Mouse (Mus musculus) liver, embryonic 14.5 days (tissue): ENCODE data around the gene Pheta1. TPM values are rescaled to one million over a fixed set of nuclear protein-coding genes. Genes with fewer than 3 reads are reported as not detected.

Experiments
- ATAC-seq: fragments of 200-750 bp; cut with Nextera tagmentation; 2 replicates; pipeline ENCODE4 v1.8.0; 2017; ENCODE audit warnings: moderate number of reproducible peaks, mild to moderate bottlenecking, moderate library complexity; ENCODE audit not compliant: insufficient read depth
- DNase-seq, 3 experiments: peaks; one replicate each; pipeline ENCODE4 v3.0.0-alpha.2; 2012 to 2013; ENCODE audit warnings: low read depth in 3 of 3, low spot score in 3 of 3
- H3K27ac ChIP-seq: fragments of 300-500 bp; sonication (generic); 2 replicates; pipeline ENCODE4 v1.5.1; 2014; ENCODE audit warnings: moderate library complexity, mild to moderate bottlenecking, control low read depth, inconsistent platforms
- H3K27me3 ChIP-seq: fragments of 300-500 bp; sonication (generic); 2 replicates; pipeline ENCODE4 v1.6.1; 2014; ENCODE audit warnings: mild to moderate bottlenecking, low read length, moderate library complexity; ENCODE audit not compliant: control insufficient read depth, insufficient read depth
- H3K36me3 ChIP-seq: fragments of 300-500 bp; sonication (generic); replicated peaks from 2 replicates; pipeline ENCODE4 v1.6.1; 2014; ENCODE audit warnings: low read depth; ENCODE audit not compliant: control insufficient read depth, insufficient read depth
- H3K4me1 ChIP-seq, 2 experiments: fragments of 200-500 bp in 1 of 2; fragments of 300-500 bp in 1 of 2; sonication (generic) in 1 of 2; replicated peaks; 2 replicates each; pipeline ENCODE4 v1.6.1; 2012 to 2014; ENCODE audit warnings: antibody characterized with exemption in 1 of 2, inconsistent platforms in 1 of 2, low read length in 1 of 2; ENCODE audit not compliant: control insufficient read depth in 2 of 2, insufficient read depth in 2 of 2
- H3K4me2 ChIP-seq: fragments of 300-500 bp; sonication (generic); 2 replicates; pipeline ENCODE4 v1.6.1; 2014; ENCODE audit warnings: low read depth, mild to moderate bottlenecking, control low read depth, moderate library complexity
- H3K4me3 ChIP-seq, 2 experiments: fragments of 200-500 bp in 1 of 2; fragments of 300-500 bp in 1 of 2; sonication (generic) in 1 of 2; 2 replicates each; pipeline ENCODE4 v1.5.1; 2012 to 2014; ENCODE audit warnings: low read depth in 2 of 2, low read length in 2 of 2, mild to moderate bottlenecking in 2 of 2, control low read depth in 1 of 2, inconsistent platforms in 1 of 2, moderate library complexity in 1 of 2; ENCODE audit not compliant: insufficient read depth in 1 of 2
- H3K9ac ChIP-seq: fragments of 300-500 bp; sonication (generic); replicated peaks from 2 replicates; pipeline ENCODE4 v1.6.1; 2014; ENCODE audit warnings: mild to moderate bottlenecking, control low read depth, moderate library complexity
- H3K9me3 ChIP-seq: fragments of 300-500 bp; sonication (generic); 2 replicates; pipeline ENCODE4 v1.6.1; 2016; ENCODE audit warnings: low read length, mixed read lengths; ENCODE audit not compliant: control insufficient read depth
- CTCF ChIP-seq: IDR thresholded peaks from 2 replicates; pipeline ENCODE4 v1.5.1; 2016; ENCODE audit warnings: antibody characterized with exemption, low read depth, control low read depth
- EP300 ChIP-seq: IDR thresholded peaks from 2 replicates; pipeline ENCODE4 v1.6.1; 2016; ENCODE audit warnings: antibody characterized with exemption, low read depth
- WGBS: fragments of 180-500 bp; shearing (Covaris S2); extraction: QIAGEN DNeasy Blood & Tissue Kit; methylation state at CpG from one replicate; pipeline ENCODE4 v1.1.7; 2014; ENCODE audit not compliant: insufficient replicate concordance; 5-methylcytosine and 5-hydroxymethylcytosine counted together
- microRNA-seq: library from miRNA; unstranded; fragments of <30 nt; microRNA quantifications from one replicate; pipeline ENCODE4, GENCODE M21; 2016
- polyA plus RNA-seq, 2 experiments: library from polyadenylated mRNA; depleted of rRNA in 1 of 2; stranded (reverse) in 1 of 2; unstranded in 1 of 2; fragments of >200 nt; fragmentation: Nextera tagmentation in 1 of 2; extraction: Ambion mirVana in 1 of 2; gene quantifications; 2 replicates each; pipeline versions ENCODE4 v1.2.1 to v1.2.3; 2012 to 2014

Pheta1 gene
- polyA plus RNA-seq, 2 experiments: 2.4 to 2.6 TPM

- Histone ChIP-seq H3K4me2 (no peak overlapping the region), H3K4me1 (no peaks in the 10 kb centered on the region)
These were observed 45.9 kb downstream of the Pheta1 start for GRCm38 (mm10) chr5:121894647-121895046.

GRCm38 (mm10) chr5:121895117-121895756 is 46.5 kb downstream of the Pheta1 start:
- DNase-seq: no peak
- Histone ChIP-seq H3K9ac (no peak overlapping the region), H3K4me3 (no peak overlapping the region), H3K36me3 (no peaks in the 10 kb centered on the region), H3K27me3 (no peaks in the 10 kb centered on the region), H3K4me1 (no peaks in the 10 kb centered on the region), H3K27ac (no peak overlapping the region), H3K9me3 (no peaks in the 10 kb centered on the region), H3K4me2 (no peak overlapping the region)
- WGBS: 69% methylated on average over 24 of the region's 24 CpGs
- TF ChIP-seq CTCF (no peak), EP300 (no peak)
- ATAC-seq: no peak

More at GRCm38 (mm10) chr5:121894647-121895046, 45.9 kb downstream of the Pheta1 start:
- Histone ChIP-seq H3K9me3 (no peaks in the 10 kb centered on the region), H3K27ac (no peak overlapping the region), H3K4me3 (no peak overlapping the region), H3K36me3 (no peaks in the 10 kb centered on the region), H3K27me3 (no peaks in the 10 kb centered on the region), H3K9ac (no peak overlapping the region)
- ATAC-seq (no peak), DNase-seq (no peak)
- 58% methylated on average over 10 of the region's 10 CpGs for WGBS
- TF ChIP-seq EP300 (no peak), CTCF (no peak)

DNA sequence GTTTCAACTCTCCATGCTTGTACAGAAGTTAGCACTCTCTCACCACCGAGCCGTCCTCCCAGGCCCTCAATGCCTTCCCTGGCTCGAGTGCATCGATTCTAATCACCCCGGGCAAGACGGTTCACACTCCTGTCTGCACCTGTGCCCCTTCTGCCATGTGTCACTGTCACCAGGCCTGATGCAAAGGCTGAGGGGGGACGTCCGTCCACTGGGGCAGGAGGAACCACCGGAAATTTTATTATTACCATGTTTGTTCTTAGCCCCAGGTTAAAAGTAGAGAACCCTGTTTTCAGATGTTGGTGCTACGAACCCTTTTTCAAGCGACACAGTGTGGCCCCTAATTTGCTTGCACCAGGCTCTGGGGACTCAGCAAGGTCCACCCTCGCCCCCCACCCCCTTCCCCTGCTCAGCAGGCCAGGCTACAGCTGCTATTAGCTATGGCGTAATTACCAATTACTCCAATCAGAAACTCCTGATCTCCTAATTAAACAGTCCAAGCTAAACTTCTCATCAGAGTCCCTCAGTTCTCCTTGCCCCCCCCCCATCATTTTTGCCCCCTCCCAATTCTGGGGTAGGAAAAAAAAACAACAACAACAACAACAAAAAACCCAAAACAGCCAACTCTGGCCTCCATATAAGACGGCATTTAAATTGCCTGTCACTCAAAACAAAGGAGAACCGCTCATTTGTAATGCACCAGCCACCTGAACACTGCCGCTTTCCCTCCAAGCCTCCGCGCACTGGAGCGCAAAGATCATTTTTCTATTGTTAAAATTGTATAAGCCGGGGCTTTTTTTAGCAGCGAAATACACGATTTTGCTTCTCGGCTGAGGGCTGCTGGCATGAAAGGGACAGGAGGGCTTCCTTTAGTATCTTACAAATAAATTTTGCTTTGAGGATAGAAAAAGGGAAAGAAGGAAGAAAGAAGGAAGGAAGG is 54.3 kb downstream of the Pheta1 start:
- Histone ChIP-seq H3K4me3 (no peak overlapping the region), H3K9me3 (no peaks in the 10 kb centered on the region), H3K9ac (no peak overlapping the region), H3K36me3 (no peaks in the 10 kb centered on the region), H3K27me3 (no peaks in the 10 kb centered on the region), H3K4me2 (no peak overlapping the region), H3K27ac (no peak overlapping the region), H3K4me1 (no peaks in the 10 kb centered on the region)
- DNase-seq (no peak), ATAC-seq (no peak)
- TF ChIP-seq CTCF: no peak
- no peak for TF ChIP-seq EP300
- WGBS: 62% methylated on average over 23 of the region's 23 CpGs

Small RNA genes within 50 kb of the gene (microRNA-seq; reads per million reads assigned to microRNA genes)
- gene Mir7031: not detected

Other genes starting within 250 kb of the Pheta1 start
- 0.81 and 1.1 TPM in 2 replicates for gene Acad12, start 230.0 kb upstream of the Pheta1 start, polyA plus RNA-seq (2012; rRNA removed)
- gene Acad12, start 230.0 kb upstream of the Pheta1 start, polyA plus RNA-seq (2014; fragmentation: Nextera tagmentation; extraction: Ambion mirVana): 0.69 and 0.87 TPM in 2 replicates
- gene Acad10, start 188.5 kb upstream of the Pheta1 start, polyA plus RNA-seq (2012; rRNA removed): 1.6 and 1.7 TPM in 2 replicates
- 2.2 and 2.6 TPM in 2 replicates for gene Acad10, start 188.5 kb upstream of the Pheta1 start, polyA plus RNA-seq (2014; fragmentation: Nextera tagmentation; extraction: Ambion mirVana)
- 9.7 and 12.5 TPM in 2 replicates for gene Brap, start 188.4 kb upstream of the Pheta1 start, polyA plus RNA-seq (2012; rRNA removed)
- gene Brap, start 188.4 kb upstream of the Pheta1 start, polyA plus RNA-seq (2014; fragmentation: Nextera tagmentation; extraction: Ambion mirVana): 22.7 and 22.9 TPM in 2 replicates
- gene Atxn2, start 137.6 kb upstream of the Pheta1 start, polyA plus RNA-seq (2012; rRNA removed): 24.1 and 24.6 TPM in 2 replicates
- gene Atxn2, start 137.6 kb upstream of the Pheta1 start, polyA plus RNA-seq (2014; fragmentation: Nextera tagmentation; extraction: Ambion mirVana): 19.3 and 20.5 TPM in 2 replicates
- gene Sh2b3, start 11.3 kb upstream of the Pheta1 start, polyA plus RNA-seq (2012; rRNA removed): 7.2 and 8.6 TPM in 2 replicates
- gene Sh2b3, start 11.3 kb upstream of the Pheta1 start, polyA plus RNA-seq (2014; fragmentation: Nextera tagmentation; extraction: Ambion mirVana): 5.4 and 5.6 TPM in 2 replicates
- gene Cux2, start 201.1 kb downstream of the Pheta1 start, polyA plus RNA-seq (2012; rRNA removed): 1.4 and 1.6 TPM in 2 replicates
- gene Cux2, start 201.1 kb downstream of the Pheta1 start, polyA plus RNA-seq (2014; fragmentation: Nextera tagmentation; extraction: Ambion mirVana): 1.0 and 1.2 TPM in 2 replicates